Mouse (Mus musculus) cerebellum, adult 2 months (tissue): ENCODE results near the gene Scube2.

Source experiments
- CTCF ChIP-seq: fragments of 200-500 bp; IDR thresholded peaks from 2 replicates; pipeline ENCODE4 v1.5.1; 2011; ENCODE audit warnings: low read depth, mild to moderate bottlenecking, control low read depth, low read length, moderate library complexity, borderline replicate concordance; ENCODE audit not compliant: insufficient read depth
- POLR2A ChIP-seq: fragments of 200-500 bp; IDR thresholded peaks from 2 replicates; pipeline ENCODE4 v1.6.1; 2011; ENCODE audit warnings: low read length, control low read depth, borderline replicate concordance; ENCODE audit not compliant: insufficient read depth

DNA sequence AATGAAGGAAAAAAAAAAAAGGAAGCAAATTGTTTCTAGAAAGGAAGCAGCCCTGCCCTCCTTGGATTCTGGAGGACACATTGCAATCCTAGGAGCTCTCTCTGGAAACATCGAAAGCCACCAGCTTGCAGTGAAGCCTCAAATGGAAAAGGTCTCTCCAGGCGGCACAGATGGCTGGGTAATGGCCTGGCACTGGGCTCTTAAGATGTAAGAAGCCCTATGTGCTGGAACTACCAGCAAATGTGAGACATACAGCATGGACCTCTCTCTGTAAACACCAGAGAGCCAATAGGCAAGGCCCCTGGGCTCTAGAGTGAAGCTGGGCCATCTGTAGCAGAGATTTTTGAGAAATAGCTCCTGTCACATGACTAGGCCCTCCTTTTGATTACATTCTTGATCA is 24.8 kb upstream of the Scube2 start:
- TF ChIP-seq CTCF (no peak), POLR2A (no peak)
